Mouse (Mus musculus) ES-Bruce4 (cell line): ENCODE data around the gene Mest. TPM values are rescaled to one million over a fixed set of nuclear protein-coding genes. Genes with fewer than 3 reads are reported as not detected.

ENCODE experiments used
- H3K27ac ChIP-seq: 2 replicates; pipeline ENCODE4 v1.5.1; 2012; ENCODE audit warnings: low read length, inconsistent platforms; ENCODE audit not compliant: insufficient read depth
- H3K27me3 ChIP-seq: 2 replicates; pipeline ENCODE4 v1.6.1; 2012; ENCODE audit warnings: mild to moderate bottlenecking, low read length, inconsistent platforms; ENCODE audit not compliant: control insufficient read depth, poor library complexity, insufficient read depth, severe bottlenecking
- H3K36me3 ChIP-seq: 2 replicates; pipeline ENCODE4 v1.6.1; 2012; ENCODE audit warnings: inconsistent platforms, mild to moderate bottlenecking, low read length, moderate library complexity; ENCODE audit not compliant: control insufficient read depth, poor library complexity, insufficient read depth, severe bottlenecking
- H3K4me1 ChIP-seq: one replicate; pipeline ENCODE4 v1.8.1; 2011; ENCODE audit warnings: low read length; ENCODE audit not compliant: control insufficient read depth, insufficient read depth
- H3K4me3 ChIP-seq: 2 replicates; pipeline ENCODE4 v1.5.1; 2011; ENCODE audit warnings: low read depth, mild to moderate bottlenecking, low read length
- H3K9ac ChIP-seq: 2 replicates; pipeline ENCODE4 v1.6.1; 2012; ENCODE audit warnings: low read depth, mild to moderate bottlenecking, inconsistent platforms; ENCODE audit not compliant: poor library complexity, severe bottlenecking
- H3K9me3 ChIP-seq: replicated peaks from 2 replicates; pipeline ENCODE4 v1.6.1; 2012; ENCODE audit warnings: mild to moderate bottlenecking, low read length, inconsistent platforms; ENCODE audit not compliant: control insufficient read depth, poor library complexity, insufficient read depth, severe bottlenecking
- CTCF ChIP-seq: IDR thresholded peaks from one replicate; pipeline ENCODE4 v1.8.1; 2011; ENCODE audit warnings: low read depth, low read length
- EP300 ChIP-seq: IDR thresholded peaks from 2 replicates; pipeline ENCODE4 v1.6.1; 2011; ENCODE audit warnings: low read depth, low read length; ENCODE audit not compliant: insufficient read depth
- POLR2A ChIP-seq: IDR thresholded peaks from one replicate; pipeline ENCODE4 v1.8.1; 2011; ENCODE audit warnings: low read length; ENCODE audit not compliant: insufficient read depth
- polyA plus RNA-seq: library from polyadenylated mRNA; stranded (reverse); fragments of >200 nt; gene quantifications from 2 replicates; pipeline ENCODE4 v1.2.4, GENCODE M21; 2011; ENCODE audit warnings: low read depth; ENCODE audit not compliant: missing spikeins, insufficient read depth, insufficient read length

Gene Mest
- polyA plus RNA-seq, 1 experiment: 50.5 TPM

DNA sequence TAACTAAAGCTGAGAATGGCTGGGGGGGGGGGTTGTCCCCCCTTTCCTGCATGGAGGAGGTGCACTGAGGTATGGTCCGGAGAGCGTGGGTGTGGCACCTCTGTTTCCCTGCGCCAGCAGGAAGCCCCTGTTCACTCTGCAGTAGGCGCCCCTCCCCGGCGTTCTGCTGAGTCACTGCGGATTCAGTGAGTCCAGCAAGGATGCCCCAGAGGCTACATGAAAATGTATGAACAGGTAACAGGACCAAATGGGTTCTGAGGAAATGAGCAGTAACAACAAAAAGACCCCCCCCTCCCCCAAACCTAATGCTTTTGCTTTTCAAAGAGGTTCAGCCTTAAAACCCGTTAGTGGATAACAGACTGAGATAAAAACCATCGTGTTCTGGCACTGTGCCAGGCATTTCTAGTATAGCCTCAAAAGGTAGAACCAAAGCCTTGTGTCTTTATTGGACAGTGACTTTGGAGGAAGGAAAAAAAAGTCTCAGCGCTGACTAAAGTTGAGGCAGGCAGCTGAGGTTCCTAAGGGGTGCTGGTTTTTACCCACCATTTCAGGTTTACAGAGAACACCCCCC is 15.9 kb downstream of the Mest start:
- Histone ChIP-seq H3K9ac (peak overlapping the region; percentile 45), H3K9me3 (peaks cover 17% of the 10 kb centered on the region), H3K27me3 (no peaks in the 10 kb centered on the region), H3K27ac (peak overlapping the region; percentile 84), H3K36me3 (peaks cover 10% of the 10 kb centered on the region), H3K4me1 (no peaks in the 10 kb centered on the region), H3K4me3 (peak overlapping the region; percentile 33; the same call in 1 of the 2 replicates)
- TF ChIP-seq POLR2A (no peak), EP300 (peak; percentile 61), CTCF (no peak)

DNA sequence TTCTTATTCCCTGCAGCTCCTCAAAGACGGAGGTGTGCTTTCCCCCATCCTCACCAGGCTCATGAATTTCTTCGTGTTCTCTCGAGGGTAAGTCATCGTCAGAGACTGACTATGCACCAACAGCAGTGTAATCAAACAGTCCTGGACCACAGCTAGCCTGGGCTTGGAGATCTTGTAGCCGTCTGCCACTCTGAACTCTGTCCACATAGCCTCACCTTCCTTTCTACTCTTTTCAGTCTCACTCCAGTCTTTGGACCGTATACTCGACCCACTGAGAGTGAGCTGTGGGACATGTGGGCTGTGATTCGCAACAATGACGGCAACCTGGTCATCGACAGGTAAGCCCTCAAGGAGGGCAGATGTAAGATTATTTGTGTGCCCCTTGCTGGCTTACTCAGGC is 21.5 kb downstream of the Mest start:
- no peak overlapping the region for H3K27ac ChIP-seq
- H3K9ac ChIP-seq: no peak overlapping the region
- TF ChIP-seq CTCF (no peak), EP300 (no peak), POLR2A (no peak)
- no peak overlapping the region for H3K4me3 ChIP-seq
- H3K27me3 ChIP-seq: no peaks in the 10 kb centered on the region
- peaks cover 41% of the 10 kb centered on the region for H3K36me3 ChIP-seq
- peaks cover 3% of the 10 kb centered on the region for H3K9me3 ChIP-seq
- no peaks in the 10 kb centered on the region for H3K4me1 ChIP-seq

DNA sequence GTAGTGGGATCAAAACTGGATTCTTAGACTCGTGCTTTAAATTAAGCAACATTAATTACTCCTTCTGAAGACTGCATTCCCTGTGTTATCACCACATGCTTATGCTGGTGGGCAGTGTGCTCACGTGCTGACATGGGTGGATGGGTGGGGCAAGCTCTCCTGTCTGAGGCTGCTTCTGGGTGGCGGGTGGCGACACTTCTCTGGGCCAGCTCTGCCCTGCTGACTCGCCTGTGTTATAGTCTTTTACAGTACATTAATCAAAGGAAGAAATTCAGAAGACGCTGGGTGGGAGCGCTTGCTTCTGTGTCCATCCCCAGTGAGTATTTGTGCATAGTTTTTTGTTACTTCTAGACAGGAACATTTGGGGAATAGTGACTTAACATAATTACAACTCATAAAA is 22.2 kb downstream of the Mest start:
- H3K36me3 ChIP-seq: peaks cover 41% of the 10 kb centered on the region
- H3K9me3 ChIP-seq: no peaks in the 10 kb centered on the region
- no peak for TF ChIP-seq POLR2A
- no peak for TF ChIP-seq CTCF
- no peak for TF ChIP-seq EP300
- H3K4me3 ChIP-seq: no peak overlapping the region
- H3K27me3 ChIP-seq: no peaks in the 10 kb centered on the region
- H3K27ac ChIP-seq: no peak overlapping the region
- H3K4me1 ChIP-seq: no peaks in the 10 kb centered on the region
- H3K9ac ChIP-seq: no peak overlapping the region

DNA sequence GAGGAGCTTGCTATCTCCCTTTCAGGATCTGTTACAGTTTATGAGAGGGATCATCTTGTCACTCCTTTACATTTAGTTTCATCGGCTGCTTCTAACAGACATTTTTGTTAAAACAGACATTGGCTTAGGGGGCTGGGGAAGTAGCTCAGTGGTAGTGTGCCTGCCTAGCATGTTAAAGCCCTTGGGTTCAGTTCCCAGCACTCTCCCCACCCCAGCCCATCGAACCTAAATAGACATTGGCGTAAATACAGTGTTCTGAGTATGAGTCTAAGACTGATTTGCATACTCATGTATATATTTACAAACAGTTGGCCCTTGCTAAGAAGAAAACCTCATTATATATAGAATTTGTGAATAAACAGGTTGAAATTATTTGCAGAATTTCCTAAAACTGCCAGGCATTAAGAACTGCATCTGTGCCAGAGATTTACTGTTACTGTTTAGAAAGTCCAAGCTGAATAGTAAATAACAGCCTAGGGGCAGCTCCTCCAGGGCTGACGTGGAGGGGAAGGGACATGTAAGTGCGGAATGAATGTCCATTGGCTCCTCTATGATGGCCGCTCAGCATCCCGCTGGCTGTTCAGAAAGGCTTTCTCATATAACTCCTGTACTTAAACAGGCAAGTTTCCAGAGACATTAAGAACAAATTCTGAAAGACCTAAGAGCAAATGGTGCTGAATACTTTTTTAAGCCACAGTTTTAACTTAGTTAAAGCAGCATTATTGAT is 24.4 kb downstream of the Mest start:
- Histone ChIP-seq H3K4me3 (no peak overlapping the region), H3K9ac (no peak overlapping the region), H3K36me3 (peaks cover 41% of the 10 kb centered on the region), H3K9me3 (no peaks in the 10 kb centered on the region), H3K27me3 (no peaks in the 10 kb centered on the region), H3K4me1 (no peaks in the 10 kb centered on the region), H3K27ac (no peak overlapping the region)
- TF ChIP-seq CTCF (no peak), EP300 (no peak), POLR2A (no peak)

DNA sequence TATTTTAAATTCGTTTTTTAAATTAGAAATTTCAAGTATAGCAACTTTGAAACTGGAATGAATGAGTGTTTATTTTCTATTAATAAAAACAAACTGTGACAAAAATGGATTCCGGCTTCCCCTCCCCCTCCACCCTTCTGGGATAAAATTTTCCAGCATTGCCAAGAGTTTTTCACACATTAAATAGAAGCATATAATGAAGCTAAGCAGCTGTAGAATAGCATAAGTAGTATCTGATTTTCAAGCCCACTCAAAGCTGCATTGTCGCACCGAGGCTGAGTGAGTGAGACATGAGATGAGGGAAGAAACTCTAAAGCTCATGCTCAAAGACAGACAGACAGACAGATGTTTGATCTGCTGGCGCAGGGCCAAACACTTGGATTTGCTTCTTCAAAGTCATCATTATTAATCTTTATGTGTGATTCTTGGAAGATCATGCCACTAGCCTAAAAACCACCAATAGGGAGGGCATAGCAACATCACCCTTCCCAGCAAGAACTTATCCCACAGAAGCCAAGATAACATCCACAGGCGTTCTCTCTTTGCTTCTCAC is 25.1 kb downstream of the Mest start:
- no peaks in the 10 kb centered on the region for H3K9me3 ChIP-seq
- no peaks in the 10 kb centered on the region for H3K4me1 ChIP-seq
- no peak overlapping the region for H3K27ac ChIP-seq
- no peak for TF ChIP-seq EP300
- no peak for TF ChIP-seq CTCF
- no peak for TF ChIP-seq POLR2A
- H3K4me3 ChIP-seq: no peak overlapping the region
- H3K9ac ChIP-seq: no peak overlapping the region
- peaks cover 39% of the 10 kb centered on the region for H3K36me3 ChIP-seq
- no peaks in the 10 kb centered on the region for H3K27me3 ChIP-seq

DNA sequence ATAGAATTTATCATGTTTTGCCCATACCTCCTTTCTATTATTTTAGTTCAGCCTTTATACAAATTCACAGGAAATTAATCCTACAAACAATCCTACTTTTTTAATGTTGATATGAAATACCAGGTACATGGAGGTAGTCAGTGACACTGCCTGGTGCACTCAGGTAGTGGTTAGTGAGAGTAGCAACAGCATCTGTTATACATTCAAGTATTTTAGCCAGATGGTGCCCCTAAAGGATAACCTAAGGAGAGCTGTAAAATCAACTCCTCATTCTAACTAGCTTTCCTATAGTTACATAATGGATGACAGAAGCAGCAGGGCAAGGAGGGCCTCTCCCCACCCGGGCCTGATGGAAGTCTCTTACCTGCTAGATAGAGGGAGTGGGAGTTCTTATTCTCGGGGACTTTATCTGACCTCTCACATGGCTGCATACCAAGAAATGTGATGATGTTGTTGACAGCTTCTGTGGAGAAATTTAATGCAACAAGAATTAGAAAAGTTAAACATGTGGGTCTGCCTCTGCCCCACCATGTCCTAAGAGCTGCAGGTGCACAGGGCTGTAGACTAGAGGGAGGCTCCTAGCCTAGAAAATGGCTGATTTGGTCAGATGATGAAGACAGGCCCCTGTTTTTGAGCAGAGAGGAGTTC is 25.8 kb downstream of the Mest start:
- TF ChIP-seq CTCF: no peak
- TF ChIP-seq POLR2A: no peak
- H3K4me3 ChIP-seq: no peak overlapping the region
- no peaks in the 10 kb centered on the region for H3K27me3 ChIP-seq
- H3K36me3 ChIP-seq: peaks cover 32% of the 10 kb centered on the region
- H3K27ac ChIP-seq: no peak overlapping the region
- no peaks in the 10 kb centered on the region for H3K9me3 ChIP-seq
- no peak overlapping the region for H3K9ac ChIP-seq
- no peaks in the 10 kb centered on the region for H3K4me1 ChIP-seq
